Mouse (Mus musculus): ENCODE measurements around the gene Tmem88.

Gene Tmem88

DNA sequence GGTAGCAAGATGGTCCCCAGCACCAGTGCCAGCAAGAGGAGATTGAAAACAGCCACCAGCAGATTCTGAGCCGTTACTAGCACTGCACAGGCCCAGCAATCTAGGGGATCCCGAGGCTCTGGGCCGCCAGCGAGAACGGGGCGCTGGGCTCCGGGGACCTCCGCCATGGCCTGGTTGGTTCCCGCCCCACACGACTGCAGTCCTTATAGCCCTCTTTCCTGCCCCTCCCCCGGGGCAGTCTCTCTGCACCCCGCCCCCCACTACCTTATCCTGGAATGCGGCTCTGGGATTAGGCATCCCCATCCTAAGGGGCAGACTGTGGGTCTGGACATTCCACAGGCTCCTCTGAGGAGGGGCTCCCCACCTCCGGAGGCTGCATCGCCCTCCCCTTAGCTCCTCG lies at the start of gene Tmem88:
Gene Tmem88 (minus strand): TSS at position 176 of the 400 bp plus-strand sequence.
- in situ Hi-C loops (cut with MboI, MseI), result no loop called here

DNA sequence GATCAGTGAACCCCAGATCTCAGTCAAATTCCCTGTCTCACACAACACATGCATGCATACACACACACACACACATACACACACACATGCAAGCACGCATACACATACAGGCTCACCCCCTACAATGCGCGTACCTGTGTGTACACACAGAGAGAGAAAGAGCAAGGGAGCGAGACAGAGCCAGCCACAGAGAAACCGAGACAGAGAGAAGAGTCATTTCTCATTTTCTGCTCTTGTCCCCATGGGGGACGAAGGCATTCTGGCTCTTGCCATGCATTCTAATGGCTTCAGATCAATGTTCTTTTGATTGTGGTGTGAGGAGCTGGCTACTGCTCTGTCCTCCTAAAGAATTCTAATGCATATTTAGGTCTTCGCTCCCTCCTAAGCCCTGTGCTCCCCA lies 49.3 kb upstream of the Tmem88 start:
- in situ Hi-C loops (cut with MboI, MseI), result no loop called here

DNA sequence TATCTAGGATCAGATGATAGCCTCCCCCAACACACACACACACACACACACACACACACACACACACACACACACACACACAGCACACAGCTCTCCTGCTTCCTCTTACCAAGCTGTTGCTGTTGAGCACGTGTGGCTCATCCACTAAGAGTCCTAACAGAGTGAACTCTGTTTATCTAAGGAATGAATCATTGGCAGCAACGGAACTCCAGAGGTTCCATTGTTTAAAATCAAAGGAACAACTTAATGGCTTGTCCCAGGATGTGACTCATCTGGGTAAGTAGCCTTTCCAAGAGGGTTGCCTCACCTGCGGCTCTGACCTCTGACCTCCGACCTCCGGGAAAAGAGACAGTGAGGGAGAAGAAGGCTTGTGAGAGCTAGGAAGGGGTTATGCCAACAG lies 45.3 kb upstream of the Tmem88 start:
- in situ Hi-C loops (cut with MboI, MseI), result no loop called here

DNA sequence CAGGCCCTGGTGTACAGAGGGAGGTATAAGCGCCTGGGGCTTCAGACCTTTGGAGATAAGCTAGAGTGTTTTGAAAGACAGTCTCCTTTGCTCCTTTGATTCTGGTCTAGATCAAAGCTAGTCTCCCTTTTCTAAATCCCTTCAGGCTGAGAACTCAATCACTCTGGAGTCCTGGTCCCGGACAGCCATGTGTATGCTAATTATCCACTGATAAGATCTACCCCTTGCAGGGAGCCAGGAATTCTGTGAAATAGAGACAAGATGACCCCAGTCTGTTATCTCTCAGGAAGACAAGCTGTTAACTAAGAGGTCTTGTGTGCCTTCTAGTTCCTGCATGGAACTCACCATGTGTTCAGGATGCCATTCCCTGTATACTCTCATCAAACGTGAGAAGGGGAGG lies 39.3 kb upstream of the Tmem88 start:
- in situ Hi-C loops (cut with MboI, MseI), result loop anchor here (5.0 kb wide), 1 partner anchor 35 kb away; no protein-coding TSS in a partner anchor

DNA sequence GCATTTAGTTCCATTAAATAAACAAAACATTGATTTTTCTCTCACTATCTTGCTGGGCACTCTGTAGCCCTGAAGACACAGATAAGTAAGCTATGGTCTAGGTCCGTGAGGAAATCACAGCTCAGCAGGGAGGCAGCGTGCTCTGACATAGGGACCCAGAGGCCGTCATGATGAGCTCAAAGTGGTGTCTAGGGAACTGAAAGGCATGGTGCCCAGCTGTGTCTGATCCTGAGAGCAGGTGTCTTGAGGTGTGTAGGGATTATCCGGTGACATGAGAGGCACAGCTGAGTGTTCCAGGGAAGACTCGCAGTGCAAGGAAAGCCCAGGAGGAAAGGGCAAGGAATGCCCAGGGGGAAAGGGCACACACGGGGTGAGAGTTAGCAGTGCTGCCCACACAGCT lies 35.2 kb upstream of the Tmem88 start:
- in situ Hi-C loops (cut with MboI, MseI), result no loop called here

DNA sequence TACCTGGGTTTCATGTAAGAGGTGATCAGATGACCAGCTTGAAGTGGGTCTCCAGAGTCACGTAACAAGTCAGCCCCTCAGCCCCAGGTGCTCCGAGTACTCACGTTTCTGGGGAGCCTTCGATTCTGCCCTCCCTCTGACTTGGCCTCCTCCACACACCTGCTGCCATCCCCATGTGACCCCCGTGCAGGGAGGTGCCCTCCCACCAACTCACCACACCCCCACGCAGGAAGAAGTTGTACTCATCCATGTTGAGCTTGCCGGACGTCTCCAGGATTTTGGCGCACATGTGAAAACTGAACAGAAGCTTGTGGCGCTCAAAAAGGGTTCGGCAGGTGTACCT lies 34.6 kb upstream of the Tmem88 start:
- in situ Hi-C loops (cut with MboI, MseI), result no loop called here

DNA sequence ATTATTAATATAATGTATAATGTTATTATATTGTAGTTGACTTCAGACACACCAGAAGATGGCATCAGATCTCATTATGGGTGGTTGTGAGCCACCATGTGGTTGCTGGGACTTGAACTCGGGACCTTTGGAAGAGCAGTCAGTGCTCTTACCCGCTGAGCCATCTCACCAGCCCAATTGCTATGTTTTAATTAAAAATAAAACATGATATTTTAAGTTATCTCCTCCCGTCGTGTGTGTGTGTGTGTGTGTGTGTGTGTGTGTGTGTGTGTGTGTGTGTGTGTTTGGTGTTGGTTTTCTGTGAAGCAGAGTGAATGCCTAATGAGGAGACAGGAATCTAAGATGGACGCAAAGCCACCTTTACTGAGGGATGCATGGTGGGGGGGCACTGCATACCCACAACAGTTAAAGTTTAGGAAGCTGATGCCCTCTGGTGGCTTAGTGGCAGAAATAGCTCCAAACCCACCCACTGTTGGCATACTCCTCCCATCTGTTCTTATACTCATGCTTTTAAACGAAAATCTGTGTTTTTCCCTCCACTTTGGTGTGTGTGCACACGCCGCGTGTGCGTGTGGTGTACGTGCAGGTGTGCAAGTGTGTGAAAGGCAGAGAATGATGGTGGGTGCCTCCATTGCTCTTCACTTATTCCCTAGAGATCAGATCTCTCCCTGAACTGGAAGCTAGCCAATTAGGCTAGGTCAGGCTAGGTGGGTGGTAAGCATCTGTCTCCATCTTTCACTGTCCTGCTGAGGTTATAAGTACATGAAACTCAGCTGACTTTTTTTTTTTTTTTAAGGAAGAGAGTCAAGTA lies 34.0 kb upstream of the Tmem88 start:
- in situ Hi-C loops (cut with MboI, MseI), result no loop called here

DNA sequence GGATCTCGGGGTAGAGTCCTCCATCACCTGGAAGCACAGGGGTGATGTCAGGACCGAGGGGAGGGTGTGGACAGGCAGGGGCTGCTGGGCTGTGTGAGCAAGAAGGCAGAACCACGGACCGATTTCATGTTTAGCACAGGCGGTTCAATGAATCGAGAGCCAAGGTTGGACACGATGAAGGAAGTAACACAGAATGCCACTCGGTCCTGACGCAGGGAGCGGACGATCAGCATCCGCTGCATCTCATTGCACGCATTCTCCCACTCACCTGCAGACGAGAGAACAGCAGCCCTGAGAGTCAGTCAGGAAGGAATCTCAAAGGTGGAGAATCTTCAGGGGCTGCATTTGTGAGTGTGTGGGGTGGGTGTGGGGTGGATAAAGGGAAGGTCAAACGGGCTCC lies 32.6 kb upstream of the Tmem88 start:
- in situ Hi-C loops (cut with MboI, MseI), result no loop called here

DNA sequence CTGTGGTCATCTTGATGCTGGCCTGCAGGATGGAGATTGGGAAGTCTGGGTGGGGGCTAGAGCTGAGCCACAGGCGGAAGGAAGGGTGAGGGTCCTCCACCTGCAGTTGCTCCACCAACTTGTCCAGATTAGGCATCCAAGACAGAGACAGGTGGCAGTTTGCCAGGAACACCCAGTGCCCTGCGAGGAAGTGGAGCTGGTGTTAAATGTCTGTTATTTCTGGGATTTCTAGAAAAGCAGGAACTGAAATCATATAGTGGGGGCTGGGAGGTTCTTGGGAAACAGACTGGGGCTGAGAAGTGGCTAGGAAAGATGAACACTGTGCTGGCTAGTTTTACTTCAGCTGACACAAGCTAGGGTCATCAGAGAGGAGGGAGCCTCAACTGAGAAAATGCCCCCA lies 31.3 kb upstream of the Tmem88 start:
- in situ Hi-C loops (cut with MboI, MseI), result no loop called here

DNA sequence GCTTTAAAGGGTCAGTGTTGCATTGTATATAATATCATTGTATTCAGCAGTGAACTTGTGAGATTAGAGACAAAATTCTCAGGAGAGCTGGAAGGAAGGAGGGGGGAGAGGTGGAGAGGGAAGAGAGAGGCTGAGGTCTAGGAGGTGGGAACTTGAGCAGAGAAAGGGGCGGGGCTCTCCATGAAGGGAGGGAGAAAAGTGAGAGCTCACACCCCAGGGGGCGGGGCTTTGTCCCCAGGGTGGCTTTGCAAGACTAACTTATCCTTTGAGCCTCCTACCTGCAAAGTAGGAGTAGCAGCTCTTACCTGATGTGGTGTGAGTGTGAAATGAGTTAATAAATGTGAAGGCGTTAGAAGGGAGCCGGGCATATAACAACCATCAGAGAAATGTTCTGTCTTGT lies 30.7 kb upstream of the Tmem88 start:
- in situ Hi-C loops (cut with MboI, MseI), result no loop called here

DNA sequence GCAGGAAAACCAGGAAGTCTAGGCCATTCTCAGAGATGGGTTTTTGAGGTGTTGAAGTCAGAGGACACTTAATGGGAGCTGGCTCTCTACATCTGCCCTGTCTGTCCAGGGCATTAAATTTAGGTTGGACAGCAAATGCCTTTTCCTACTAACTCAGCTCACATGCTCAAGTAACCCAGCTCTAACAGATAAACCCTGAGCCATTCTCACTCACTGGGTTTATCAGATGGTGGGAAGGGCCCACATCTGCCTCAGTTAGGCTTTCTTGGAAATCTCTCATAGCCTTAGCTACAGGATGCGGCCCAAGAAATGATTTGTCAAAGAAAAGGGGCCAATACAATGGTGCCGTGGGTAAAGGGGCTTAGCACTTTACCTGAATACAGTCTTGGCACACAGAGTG lies 28.2 kb upstream of the Tmem88 start:
- in situ Hi-C loops (cut with MboI, MseI), result no loop called here

DNA sequence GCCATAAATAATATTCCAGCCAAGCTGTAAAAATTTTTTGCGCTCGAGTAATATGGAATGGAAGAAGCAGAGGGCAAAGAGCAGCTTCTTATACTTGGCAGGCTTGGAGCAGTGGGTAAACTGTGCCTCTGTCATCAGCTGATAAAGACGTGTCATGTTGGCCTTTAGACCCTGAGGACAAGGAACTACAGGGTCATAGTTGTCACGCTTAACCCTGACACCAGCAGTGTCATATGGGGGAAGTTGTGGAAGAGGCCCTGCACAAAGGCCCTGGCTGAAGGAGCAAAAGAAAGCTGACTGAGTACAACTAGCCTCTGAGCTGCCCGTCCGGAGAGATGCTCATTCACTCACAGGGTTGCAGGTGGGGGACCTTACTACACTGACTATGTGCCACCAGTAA lies 25.9 kb upstream of the Tmem88 start:
- in situ Hi-C loops (cut with MboI, MseI), result no loop called here

DNA sequence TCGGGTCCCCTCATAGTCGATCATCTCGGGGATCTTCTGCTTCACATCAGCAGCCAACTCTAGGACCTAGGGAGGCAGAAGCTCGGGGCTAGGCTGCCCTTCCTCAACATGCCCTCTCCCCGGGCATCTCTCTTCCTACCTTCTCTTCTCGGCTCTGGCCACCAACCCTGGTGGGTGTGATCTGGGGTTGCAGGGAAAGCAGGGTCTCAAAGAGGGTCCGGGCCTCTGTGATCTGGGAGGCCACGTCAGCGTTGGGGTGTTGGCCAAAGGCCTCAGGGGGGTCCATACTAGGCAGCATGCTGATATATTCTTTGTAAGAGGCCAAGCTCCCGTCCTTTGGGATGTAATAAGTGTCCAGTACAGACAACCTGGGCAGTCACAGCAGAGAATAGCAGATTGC lies 24.8 kb upstream of the Tmem88 start:
- in situ Hi-C loops (cut with MboI, MseI), result no loop called here

DNA sequence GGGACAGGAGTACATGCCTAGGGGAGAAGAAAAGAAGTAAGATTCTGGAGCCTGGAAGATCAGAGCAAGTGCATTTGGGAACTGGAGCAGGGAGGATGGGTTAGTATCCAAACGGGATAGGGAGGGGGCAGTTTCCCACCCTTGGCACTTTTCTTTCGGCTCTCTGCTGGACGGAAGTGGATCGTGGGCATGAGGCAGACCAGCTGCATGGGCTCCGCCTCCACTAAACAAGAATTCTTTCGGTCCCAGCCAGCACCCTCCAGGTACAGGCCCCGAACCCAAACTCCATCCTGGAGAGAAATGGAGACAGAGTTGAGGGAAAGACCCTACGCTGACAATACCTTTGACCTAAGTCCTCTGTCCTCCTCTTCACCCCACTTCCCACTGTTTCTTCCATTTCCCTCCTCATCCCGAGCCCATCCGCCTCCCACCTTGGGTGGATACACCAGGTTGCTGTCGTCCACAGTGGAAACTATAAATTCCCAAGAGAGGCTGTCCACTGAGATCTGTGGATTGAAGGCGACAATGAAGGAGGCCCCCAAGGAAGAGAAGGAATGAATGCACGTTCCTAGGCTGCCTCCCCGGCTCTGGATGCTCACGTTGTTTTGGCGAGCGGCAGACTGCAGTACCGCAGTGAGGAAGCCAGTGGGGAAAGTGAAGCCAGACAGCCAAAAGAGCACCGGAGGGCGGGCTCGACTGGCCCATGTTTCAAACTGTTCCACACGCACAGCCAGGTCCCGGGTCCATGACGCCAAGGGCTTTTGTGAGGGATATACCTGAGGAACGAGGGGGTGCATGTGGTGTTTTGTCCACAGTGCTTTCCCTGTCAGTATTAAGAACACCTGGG lies 23.3 kb upstream of the Tmem88 start:
- in situ Hi-C loops (cut with MboI, MseI), result no loop called here

DNA sequence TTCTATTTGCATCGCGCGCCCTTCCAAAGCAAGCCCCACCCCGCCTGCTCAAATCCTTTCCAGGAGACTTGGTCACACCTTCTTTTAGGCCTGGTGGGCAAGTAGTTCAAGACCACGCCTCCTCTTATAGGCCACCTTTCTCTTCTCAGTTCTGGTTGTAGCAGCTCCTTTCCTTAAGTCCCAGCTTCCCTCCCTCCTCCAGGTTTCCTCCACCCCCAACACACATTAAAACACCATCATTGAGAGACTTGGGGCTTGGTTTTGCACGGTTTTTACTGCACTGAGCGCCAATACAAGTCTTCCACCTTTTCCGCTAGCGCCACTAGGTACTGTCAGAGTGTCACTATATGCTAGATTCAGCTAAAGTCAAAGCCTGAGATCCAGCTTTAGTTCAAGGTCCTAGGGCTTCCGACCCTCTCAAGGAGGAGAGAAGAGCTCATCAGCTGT lies 22.5 kb upstream of the Tmem88 start:
- in situ Hi-C loops (cut with MboI, MseI), result no loop called here

DNA sequence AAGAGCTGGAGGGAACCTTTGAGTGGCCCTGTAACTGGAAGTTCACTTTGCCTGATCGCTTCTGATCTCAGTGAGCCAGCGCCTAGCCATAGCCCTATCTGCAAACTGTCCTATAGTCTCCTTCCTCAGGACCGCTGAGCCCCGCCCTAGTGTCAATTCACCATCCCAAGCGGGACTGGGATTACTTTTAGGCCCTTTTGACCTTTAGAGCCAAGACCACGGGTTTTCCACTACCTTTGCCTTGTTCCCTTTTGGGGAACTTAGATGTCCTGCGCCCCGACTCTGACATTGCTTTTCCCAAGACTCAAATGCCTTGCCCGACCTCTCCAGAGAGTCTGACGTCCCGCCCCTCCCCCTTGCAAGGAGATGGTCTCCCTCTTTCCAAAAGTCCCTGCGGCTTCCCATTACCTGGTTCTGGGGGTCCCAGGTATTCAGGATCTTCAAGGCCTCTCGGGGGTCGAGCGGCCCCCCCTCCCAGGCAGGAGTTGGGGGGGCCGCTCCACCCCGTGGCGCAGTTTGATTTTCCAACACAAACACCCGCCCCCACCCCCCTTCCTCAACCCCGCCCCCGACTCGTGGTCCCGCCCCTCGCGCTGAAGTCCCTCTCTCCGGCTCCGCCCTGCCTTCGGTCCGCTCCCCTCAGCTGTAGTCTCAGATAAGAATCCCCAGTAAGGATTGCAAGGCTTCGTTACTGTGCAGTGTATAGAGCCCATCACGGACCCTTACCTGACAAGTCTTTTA lies 21.9 kb upstream of the Tmem88 start:
- in situ Hi-C loops (cut with MboI, MseI), result loop anchor here (10.0 kb wide), 2 partner anchors 565 to 595 kb away; partner anchors contain the start of genes Acadvl, Ctdnep1, Dlg4 and Elp5

DNA sequence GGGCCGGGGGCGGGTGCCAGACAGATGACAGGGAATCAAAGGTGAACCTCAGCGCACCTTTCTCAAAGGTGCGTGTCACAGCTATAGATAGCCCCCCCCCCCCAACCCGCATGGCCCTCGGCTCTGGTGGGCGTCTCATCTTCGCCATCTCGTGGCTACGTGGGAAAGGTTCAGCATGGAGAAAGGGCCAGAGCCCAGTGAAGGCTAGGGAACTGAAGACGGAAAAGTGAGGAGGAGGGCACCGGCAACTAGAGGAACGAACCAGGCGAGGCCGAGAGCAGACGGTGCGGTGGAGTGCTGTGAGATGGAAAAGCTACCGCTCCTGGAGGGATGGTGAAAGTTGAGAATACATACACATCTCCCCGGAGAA lies 21.4 kb upstream of the Tmem88 start:
- in situ Hi-C loops (cut with MboI, MseI), result loop anchor here (10.0 kb wide), 2 partner anchors 565 to 595 kb away; partner anchors contain the start of genes Acadvl, Ctdnep1, Dlg4 and Elp5

DNA sequence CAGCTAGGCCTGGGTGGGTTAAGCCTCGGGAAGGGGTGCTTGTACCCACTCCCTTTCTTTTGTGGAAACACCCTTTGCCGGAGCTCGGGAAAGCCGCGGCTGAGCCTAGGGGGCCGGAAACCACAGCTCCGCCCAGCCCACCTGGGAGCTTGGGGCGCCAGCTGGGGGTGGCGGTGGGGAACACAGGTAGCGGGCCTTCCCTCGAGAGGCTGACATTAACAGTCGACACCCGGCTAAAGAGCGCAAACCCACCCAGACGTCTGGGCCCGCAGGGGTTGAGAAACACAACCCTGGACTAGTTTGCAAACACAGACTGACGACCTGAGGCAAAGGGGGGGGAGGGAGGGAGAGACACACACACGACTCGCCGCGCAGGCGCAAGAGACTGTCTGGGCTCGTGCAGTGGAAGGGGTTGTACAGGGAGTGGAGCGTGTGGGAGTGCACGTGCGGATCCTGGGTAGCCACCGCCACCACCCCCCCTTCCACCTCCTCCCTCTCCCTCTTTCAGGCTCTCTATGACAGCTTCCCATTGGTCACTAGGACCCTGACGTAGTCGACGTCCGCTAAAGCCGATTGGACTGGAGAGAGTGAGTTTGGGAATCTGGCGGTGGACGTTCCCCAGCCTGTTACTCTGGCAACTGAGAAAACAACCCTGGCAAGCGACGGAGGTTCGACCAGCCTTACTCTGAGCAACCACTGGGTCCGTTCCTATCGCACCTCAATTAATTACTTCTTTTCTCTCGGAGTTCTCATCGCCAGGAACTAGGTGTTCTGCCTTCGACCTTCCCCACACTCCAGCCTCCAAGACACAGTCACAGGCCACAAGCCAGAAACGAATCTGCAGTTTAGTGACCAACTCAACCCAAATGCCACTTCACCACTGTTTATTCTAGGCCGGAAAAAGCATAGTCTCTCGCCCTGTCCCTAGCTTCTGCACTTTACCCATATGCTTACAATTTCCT lies 20.7 kb upstream of the Tmem88 start:
- in situ Hi-C loops (cut with MboI, MseI), result loop anchor here (10.0 kb wide), 2 partner anchors 566 to 596 kb away; partner anchors contain the start of genes Acadvl, Ctdnep1, Dlg4 and Elp5

DNA sequence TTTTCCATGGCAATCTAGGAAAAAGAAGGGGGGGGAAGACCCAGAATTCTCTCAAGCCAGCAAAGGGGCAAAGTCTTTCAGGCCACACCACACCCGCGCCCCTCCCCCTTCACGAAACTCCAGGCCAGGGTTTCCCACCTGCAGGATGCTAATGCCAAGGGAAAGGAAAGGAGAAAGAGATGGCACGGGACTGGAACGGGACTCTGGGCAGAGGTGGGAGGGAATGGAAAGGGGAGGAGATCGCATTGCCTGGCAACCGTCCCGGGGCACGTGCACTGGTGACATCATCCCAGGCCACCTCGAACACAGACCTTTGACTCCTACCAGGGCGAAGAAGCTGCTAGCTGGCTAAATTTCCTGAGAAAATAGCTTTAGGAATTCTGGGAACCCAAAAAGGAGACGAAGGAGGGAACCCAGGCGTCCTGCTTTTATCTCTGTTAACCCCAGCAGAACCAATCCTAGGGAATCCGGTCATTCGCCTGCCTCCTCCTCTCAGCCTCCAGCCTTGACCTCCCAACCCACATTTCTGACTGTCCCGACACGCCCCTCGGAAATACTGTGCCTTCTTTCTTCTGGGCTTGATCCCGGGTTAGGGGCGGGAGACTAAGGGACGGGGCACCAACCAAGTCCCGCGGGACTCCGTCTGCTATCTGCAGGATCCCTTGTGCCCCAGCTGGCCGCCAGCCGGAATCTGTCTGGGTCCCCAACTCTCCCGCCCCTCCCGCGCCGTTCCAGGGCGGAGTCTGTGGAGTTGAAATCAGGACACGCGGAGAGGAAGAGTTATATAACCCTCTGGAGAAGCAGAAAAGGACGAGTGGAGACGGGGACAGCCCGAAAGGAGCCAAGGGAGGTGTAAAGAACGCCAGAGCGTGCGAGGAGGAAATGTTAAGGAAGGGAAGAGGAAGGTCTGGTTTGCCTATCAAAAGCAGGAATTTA lies 19.7 kb upstream of the Tmem88 start:
- in situ Hi-C loops (cut with MboI, MseI), result loop anchor here (10.0 kb wide), 2 partner anchors 567 to 597 kb away; partner anchors contain the start of genes Acadvl, Ctdnep1, Dlg4 and Elp5
